Mouse (Mus musculus) erythroblast, embryonic 14.5 days (primary cell): ENCODE measurements around the gene Celf2. TPM values are rescaled to one million over a fixed set of nuclear protein-coding genes. Genes with fewer than 3 reads are reported as not detected.

ENCODE experiments used
- H3K27me3 ChIP-seq: 2 replicates; pipeline ENCODE4 v1.6.1; 2012; ENCODE audit warnings: inconsistent platforms; ENCODE audit not compliant: control insufficient read depth
- H3K36me3 ChIP-seq: 2 replicates; pipeline ENCODE4 v1.6.1; 2012; ENCODE audit warnings: mild to moderate bottlenecking, inconsistent platforms; ENCODE audit not compliant: control insufficient read depth
- H3K4me1 ChIP-seq: 2 replicates; pipeline ENCODE4 v1.6.1; 2012; ENCODE audit warnings: inconsistent platforms; ENCODE audit not compliant: control insufficient read depth
- H3K4me3 ChIP-seq: replicated peaks from 2 replicates; pipeline ENCODE3; 2012; ENCODE audit warnings: moderate library complexity, mild to moderate bottlenecking, inconsistent platforms
- H3K9me3 ChIP-seq: 2 replicates; pipeline ENCODE4 v1.6.1; 2012; ENCODE audit warnings: low read length, inconsistent platforms, mixed read lengths; ENCODE audit not compliant: control insufficient read depth
- GATA1 ChIP-seq: IDR thresholded peaks from 2 replicates; pipeline ENCODE4 v1.6.1; 2012; ENCODE audit warnings: low read length, inconsistent platforms, mixed read lengths
- TAL1 ChIP-seq: IDR thresholded peaks from 3 replicates; pipeline ENCODE4 v1.6.1; 2012; ENCODE audit warnings: low read length, inconsistent platforms, mixed read lengths
- polyA plus RNA-seq: library from polyadenylated mRNA; stranded (reverse); fragments of >175 nt; gene quantifications from 2 replicates; pipeline ENCODE4 v1.2.3, GENCODE M21; 2012

Gene Celf2
- polyA plus RNA-seq, 1 experiment = under 0.01 TPM

- Histone ChIP-seq H3K27me3 (no peaks in the 10 kb centered on the region), H3K36me3 (no peaks in the 10 kb centered on the region), H3K4me1 (no peaks in the 10 kb centered on the region), H3K4me3 (no peak overlapping the region), H3K9me3 (peaks cover 4% of the 10 kb centered on the region)
- no peak for TF ChIP-seq GATA1
- no peak for TF ChIP-seq TAL1
Measured at GRCm38 (mm10) chr2:6943651-6944050, 565.7 kb downstream of the Celf2 start.

- Histone ChIP-seq H3K4me3 (no peak overlapping the region), H3K27me3 (no peaks in the 10 kb centered on the region), H3K36me3 (no peaks in the 10 kb centered on the region), H3K4me1 (no peaks in the 10 kb centered on the region), H3K9me3 (peaks cover 4% of the 10 kb centered on the region)
- TF ChIP-seq TAL1 (no peak), GATA1 (no peak)
Measured at GRCm38 (mm10) chr2:6942635-6943390, 566.5 kb downstream of the Celf2 start.

DNA sequence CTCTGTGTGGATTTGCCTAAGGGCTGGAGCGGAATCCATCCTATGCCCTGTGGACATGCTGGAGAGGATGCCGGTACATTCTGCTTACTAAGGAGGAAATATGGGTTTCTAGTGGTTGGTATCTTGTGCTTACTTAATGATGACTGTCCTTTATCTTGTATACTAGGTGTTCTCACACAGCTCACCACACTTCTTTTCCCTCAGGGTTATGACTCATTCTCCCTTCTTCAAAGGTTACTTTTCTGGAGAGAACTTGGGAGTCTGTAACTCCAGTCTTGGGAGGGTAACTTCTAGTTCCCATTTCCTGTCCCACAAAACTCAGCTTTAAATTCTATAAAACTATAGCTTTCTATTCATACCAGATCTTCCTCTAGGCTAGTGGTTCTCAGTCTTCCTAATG, 570.2 kb downstream of the Celf2 start:
- no peak for TF ChIP-seq TAL1
- no peak for TF ChIP-seq GATA1
- H3K4me1 ChIP-seq = no peaks in the 10 kb centered on the region
- H3K4me3 ChIP-seq = no peak overlapping the region
- no peaks in the 10 kb centered on the region for H3K36me3 ChIP-seq
- H3K27me3 ChIP-seq = no peaks in the 10 kb centered on the region
- H3K9me3 ChIP-seq = peaks cover 4% of the 10 kb centered on the region

GRCm38 (mm10) chr2:6933130-6933529, 576.2 kb downstream of the Celf2 start:
- H3K36me3 ChIP-seq = no peaks in the 10 kb centered on the region

DNA sequence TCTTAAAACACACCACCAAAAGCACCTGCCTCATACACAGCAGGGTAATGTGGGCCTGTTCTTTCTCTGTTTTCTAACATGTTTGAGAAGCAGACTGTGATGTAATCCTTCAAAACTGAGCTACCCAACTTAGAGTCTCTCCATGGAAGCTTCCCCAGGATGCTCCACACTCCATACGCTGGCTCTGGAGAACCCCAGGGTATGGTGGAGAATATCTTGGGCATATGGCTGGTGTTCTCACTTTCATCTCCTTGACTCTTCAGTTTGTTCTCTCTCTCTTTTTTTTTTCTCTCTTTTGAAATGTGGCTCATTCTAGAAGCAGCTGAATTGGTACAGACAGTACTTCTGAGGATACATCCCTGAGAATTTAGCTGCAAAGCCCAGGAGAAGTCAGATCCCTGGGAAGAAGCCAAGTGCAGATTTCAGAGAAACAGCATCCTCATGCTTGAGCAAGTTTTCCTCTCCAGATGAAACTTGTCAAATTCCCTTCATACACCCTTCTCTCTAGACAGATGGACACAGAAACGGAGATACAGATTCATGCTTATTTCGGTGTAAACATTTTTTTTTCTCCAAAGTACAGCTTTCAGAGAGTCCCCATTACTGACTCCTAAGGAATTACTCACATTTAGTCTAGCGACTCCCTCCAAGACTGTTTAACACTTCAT, 581.5 kb downstream of the Celf2 start:
- TF ChIP-seq GATA1 = no peak
- TF ChIP-seq TAL1 = no peak
- Histone ChIP-seq H3K27me3 (no peaks in the 10 kb centered on the region), H3K36me3 (no peaks in the 10 kb centered on the region), H3K9me3 (no peaks in the 10 kb centered on the region), H3K4me1 (no peaks in the 10 kb centered on the region), H3K4me3 (no peak overlapping the region)

More at GRCm38 (mm10) chr2:6933130-6933529, 576.2 kb downstream of the Celf2 start:
- H3K4me1 ChIP-seq = no peaks in the 10 kb centered on the region
- no peaks in the 10 kb centered on the region for H3K9me3 ChIP-seq
- no peak overlapping the region for H3K4me3 ChIP-seq
- TF ChIP-seq GATA1 (no peak), TAL1 (no peak)
- no peaks in the 10 kb centered on the region for H3K27me3 ChIP-seq

- H3K4me3 ChIP-seq = no peak overlapping the region
- no peaks in the 10 kb centered on the region for H3K36me3 ChIP-seq
- H3K9me3 ChIP-seq = no peaks in the 10 kb centered on the region
- no peaks in the 10 kb centered on the region for H3K4me1 ChIP-seq
- H3K27me3 ChIP-seq = no peaks in the 10 kb centered on the region
- TF ChIP-seq TAL1 (no peak), GATA1 (no peak)
Measured at GRCm38 (mm10) chr2:6925505-6925904, 583.9 kb downstream of the Celf2 start.

DNA sequence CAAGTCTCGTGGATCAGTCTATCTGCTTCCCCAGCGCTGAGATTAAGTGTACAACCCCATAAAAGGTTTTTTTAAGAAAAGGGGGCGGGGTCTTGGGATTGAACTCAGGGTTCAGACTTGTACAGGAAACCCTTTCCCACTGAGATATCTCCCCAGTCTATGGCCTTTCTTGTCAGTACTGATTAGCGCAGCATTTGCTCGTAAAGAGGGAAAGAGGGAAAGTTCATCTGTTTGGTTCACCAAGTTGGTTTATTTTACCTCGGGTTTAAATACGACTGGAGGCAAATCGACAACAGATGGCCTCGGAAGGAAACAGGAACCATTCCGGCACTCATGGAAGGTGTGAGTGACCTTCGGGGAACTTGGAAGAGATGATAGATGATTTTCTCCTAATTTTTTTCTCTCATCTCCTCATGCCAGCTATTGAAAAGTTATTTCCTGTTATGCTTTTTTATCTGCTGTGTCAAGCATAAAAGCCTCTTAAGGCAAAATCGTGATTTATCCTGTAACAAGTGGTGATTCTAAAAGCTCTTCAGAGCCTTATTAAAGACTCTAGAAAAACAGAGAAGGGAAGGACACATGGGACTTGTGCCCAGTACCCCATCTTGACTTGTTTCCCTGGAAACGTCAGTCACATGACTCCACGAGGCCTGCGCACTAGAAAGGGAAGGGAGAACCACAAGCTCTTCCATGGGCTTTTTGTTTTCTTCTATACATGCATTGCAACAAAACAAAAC, 585.5 kb downstream of the Celf2 start:
- TF ChIP-seq GATA1 = no peak
- no peak for TF ChIP-seq TAL1
- no peaks in the 10 kb centered on the region for H3K9me3 ChIP-seq
- H3K4me3 ChIP-seq = no peak overlapping the region
- H3K36me3 ChIP-seq = no peaks in the 10 kb centered on the region
- no peaks in the 10 kb centered on the region for H3K4me1 ChIP-seq
- no peaks in the 10 kb centered on the region for H3K27me3 ChIP-seq

- Histone ChIP-seq H3K4me3 (no peak overlapping the region), H3K36me3 (no peaks in the 10 kb centered on the region), H3K9me3 (no peaks in the 10 kb centered on the region), H3K4me1 (no peaks in the 10 kb centered on the region), H3K27me3 (no peaks in the 10 kb centered on the region)
- TF ChIP-seq GATA1 (no peak), TAL1 (no peak)
Measured at GRCm38 (mm10) chr2:6915386-6915785, 594.0 kb downstream of the Celf2 start.

DNA sequence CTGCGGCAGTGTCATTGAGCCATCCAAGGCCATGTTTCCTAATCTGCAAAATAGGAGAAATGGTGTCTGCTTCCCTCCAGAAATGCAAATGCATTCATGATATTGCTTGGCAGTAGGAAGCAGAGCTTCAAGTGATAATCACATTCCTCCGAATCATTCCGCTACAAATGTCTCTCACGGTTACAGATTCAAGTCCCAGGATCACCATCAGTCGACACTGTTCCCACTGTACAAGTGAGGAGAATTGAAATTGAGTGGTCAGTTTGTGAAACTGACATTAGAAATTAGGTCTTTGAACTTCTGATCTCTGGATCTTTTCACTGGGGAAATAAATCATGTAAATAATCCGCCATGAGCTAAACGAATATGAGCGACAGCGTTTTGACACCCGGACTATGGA, 596.0 kb downstream of the Celf2 start:
- H3K36me3 ChIP-seq = no peaks in the 10 kb centered on the region
- no peak overlapping the region for H3K4me3 ChIP-seq
- no peaks in the 10 kb centered on the region for H3K4me1 ChIP-seq
- no peaks in the 10 kb centered on the region for H3K9me3 ChIP-seq
- no peak for TF ChIP-seq TAL1
- TF ChIP-seq GATA1 = no peak
- H3K27me3 ChIP-seq = no peaks in the 10 kb centered on the region
